Mouse (Mus musculus) G1E-ER4 (cell line): ENCODE data around the gene Tmed10. TPM values are rescaled to one million over a fixed set of nuclear protein-coding genes. Genes with fewer than 3 reads are reported as not detected.

Experiments used
- GATA1 ChIP-seq: IDR thresholded peaks from one replicate; pipeline ENCODE4 v1.8.0; 2012; ENCODE audit warnings: low read length, inconsistent platforms
- polyA plus RNA-seq: library from polyadenylated mRNA; stranded (reverse); fragments of >175 nt; gene quantifications from 2 replicates; pipeline ENCODE4 v1.2.3, GENCODE M21; 2012

The Tmed10 gene
- polyA plus RNA-seq, 1 experiment = 219 TPM

DNA sequence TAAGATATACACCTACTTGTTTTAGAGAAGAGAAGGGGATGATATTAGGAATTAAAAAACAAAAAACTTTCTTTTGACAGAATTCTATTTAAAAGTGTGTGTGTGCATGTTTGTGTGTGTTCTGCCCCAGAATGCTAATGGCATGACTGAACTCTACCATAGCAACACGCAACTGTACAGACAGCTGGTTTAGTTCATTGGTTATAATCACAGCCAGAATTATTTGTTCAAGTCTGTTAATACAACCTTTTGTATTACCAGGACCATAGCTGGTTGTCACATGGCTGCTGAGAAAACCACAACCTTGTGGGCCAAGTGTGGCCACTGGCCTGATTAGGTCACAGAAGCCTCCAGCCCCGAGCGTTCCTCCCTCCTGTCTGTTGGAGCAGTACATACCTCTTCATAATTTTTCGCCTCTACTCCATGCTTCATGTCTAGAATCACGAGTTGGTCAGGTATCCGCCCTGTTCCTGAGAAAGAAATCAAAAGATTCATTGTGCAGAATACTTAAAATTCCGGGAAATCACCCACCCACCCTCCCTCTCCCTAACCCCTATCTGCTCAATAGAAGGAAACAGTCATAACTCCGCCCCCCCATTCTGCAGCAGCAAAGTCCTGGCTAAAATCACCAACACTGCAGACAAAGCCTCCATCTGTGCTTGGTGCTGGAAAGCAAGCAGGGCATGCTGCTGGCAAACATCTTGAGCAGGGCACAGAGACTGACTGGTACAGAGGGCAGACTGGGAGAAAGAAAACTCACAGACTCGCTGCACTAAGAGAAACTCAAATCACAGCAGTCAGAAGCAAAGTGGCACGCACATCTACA is 24.0 kb downstream of the Tmed10 start:
- no peak for TF ChIP-seq GATA1

- no peak for TF ChIP-seq GATA1
These were observed 26.3 kb downstream of the Tmed10 start for GRCm38 (mm10) chr12:85348338-85348737.

- TF ChIP-seq GATA1 = no peak
These were observed 27.5 kb downstream of the Tmed10 start for GRCm38 (mm10) chr12:85347196-85347595.

DNA sequence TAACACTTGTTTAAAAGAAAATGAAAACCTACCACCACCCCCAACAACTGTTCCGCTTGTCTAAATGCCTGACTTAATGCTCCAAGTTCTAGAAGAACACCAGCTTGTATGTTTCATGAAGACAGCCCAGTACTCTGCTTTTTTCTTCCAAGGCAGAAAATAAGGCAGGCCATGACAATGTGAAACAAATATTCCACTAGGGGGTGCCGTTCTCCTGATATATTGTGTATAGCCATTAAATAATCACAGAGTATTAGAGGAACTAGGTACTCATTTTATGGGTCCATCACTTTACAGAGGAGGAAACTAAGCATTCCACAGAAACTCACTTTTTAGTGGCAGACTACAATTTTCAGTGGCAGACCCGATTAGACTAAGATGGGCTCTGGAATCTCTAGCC is 28.3 kb downstream of the Tmed10 start:
- TF ChIP-seq GATA1 = no peak

DNA sequence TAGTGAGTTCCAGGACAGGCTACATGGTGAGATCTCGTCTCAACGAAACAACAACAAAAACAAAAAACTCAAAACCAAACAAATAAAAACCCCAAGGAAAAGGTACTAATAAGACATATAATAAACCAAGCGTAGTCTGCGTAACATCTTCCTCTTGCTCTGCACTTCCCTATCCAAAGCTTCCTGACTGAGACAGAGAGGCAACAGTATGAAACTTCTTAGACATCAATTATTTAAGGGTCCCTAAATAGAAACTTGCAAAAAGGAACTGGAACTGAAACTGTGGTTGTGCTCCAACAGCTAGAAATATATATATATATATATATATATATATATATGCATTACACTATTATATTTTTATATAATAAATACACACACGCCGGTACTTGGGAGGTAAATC is 29.1 kb downstream of the Tmed10 start:
- TF ChIP-seq GATA1 = no peak

DNA sequence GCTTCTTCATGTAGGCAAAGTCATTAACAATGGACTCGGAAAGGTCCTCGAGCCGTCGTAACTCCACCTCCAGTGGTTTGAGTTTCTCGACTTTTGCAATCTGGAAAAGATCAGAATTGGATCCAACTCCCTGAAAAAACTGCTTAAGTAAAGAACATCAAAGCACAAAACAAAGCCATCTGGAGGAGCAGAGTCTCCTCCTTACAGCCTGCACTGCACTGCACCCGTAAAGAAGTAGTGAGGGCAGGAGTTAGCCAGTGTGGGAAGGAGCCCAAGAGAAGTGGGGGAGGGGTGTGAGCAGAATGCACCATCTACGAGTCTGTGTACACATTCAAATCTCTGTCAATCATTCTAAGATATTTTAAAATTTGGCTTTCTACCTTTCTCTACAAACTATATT is 30.4 kb downstream of the Tmed10 start:
- no peak for TF ChIP-seq GATA1

- no peak for TF ChIP-seq GATA1
These were observed 32.3 kb downstream of the Tmed10 start for GRCm38 (mm10) chr12:85342310-85342709.

DNA sequence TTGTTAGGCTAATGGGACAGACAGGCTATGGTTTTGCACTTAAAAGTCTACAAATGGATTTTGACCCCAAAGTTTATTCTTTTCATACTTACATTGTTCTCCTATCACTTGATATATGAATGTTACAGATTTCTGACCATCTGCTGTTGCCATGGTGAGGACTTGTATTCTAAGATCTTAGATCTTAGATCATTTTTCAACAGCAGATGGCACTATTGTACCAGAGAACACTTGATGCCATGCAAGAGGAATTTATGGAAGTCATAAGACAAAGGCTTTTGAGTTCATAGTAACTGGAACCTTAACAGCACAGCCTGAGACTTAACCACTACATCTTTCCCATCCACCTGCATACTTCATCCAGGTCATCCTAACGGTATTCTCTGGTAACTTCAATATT is 33.5 kb downstream of the Tmed10 start:
- TF ChIP-seq GATA1 = no peak

- no peak for TF ChIP-seq GATA1
These were observed 34.7 kb downstream of the Tmed10 start for GRCm38 (mm10) chr12:85339947-85340346.

GRCm38 (mm10) chr12:85339243-85339729 is 35.4 kb downstream of the Tmed10 start, which contains the start of gene Nek9:
Gene Nek9, minus strand, starts transcription at chr12:85339362.
- TF ChIP-seq GATA1 = no peak

GRCm38 (mm10) chr12:85338815-85339214 is 35.8 kb downstream of the Tmed10 start:
- no peak for TF ChIP-seq GATA1

DNA sequence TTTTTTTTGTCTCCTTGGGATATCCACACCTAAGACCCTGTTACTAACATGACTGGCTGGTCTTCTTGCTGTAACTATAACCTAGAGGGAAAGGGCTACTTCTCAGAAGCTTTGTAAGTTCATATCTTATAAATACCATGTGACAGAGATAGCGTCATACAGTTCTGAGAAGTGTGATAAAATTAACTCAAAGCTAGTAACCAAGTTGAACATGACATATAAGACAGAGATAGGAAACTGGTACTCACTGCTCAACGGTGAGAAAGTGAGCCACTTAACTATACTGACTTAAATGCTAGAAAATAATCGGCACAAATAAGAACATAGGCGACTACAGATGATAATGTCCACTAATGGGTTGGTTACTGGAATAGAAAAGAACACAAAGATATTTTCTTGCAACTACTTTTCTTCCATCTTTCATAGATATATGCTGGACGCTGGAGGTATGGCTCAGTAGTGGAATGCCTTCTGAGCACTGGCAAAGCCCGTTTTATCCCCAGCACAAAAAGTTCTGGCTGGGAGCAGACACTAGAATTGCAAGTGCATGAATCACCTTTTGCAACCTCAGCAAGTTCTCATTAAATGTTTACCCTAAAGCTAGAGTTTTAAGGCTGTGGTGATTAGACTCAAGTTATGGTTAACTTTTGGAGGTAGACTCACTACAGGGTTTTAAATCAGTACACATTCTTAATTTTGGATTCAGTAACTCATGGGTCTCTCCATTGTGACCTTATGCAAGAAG is 36.9 kb downstream of the Tmed10 start:
- TF ChIP-seq GATA1 = peak; percentile 12

- no peak for TF ChIP-seq GATA1
These were observed 44.5 kb downstream of the Tmed10 start for GRCm38 (mm10) chr12:85330153-85330552.

- TF ChIP-seq GATA1 = no peak
These were observed 66.0 kb downstream of the Tmed10 start for GRCm38 (mm10) chr12:85308651-85309050.

GRCm38 (mm10) chr12:85305247-85305892 is 69.3 kb downstream of the Tmed10 start:
- no peak for TF ChIP-seq GATA1

- TF ChIP-seq GATA1 = no peak
These were observed 69.9 kb downstream of the Tmed10 start for GRCm38 (mm10) chr12:85304725-85305124.
